Mouse (Mus musculus) lung, adult 2 months (tissue): Measurements from ENCODE around the gene Alpi.

Source experiments
- CTCF ChIP-seq: fragments of 200-500 bp; IDR thresholded peaks from 2 replicates; pipeline ENCODE4 v1.5.1; 2011; ENCODE audit warnings: mild to moderate bottlenecking, low read length, control low read depth; ENCODE audit not compliant: insufficient read depth
- POLR2A ChIP-seq: fragments of 200-500 bp; IDR thresholded peaks from 2 replicates; pipeline ENCODE4 v1.6.1; 2011; ENCODE audit warnings: low read depth, mild to moderate bottlenecking, control low read depth, low read length, borderline replicate concordance; ENCODE audit errors: extremely low read depth

DNA sequence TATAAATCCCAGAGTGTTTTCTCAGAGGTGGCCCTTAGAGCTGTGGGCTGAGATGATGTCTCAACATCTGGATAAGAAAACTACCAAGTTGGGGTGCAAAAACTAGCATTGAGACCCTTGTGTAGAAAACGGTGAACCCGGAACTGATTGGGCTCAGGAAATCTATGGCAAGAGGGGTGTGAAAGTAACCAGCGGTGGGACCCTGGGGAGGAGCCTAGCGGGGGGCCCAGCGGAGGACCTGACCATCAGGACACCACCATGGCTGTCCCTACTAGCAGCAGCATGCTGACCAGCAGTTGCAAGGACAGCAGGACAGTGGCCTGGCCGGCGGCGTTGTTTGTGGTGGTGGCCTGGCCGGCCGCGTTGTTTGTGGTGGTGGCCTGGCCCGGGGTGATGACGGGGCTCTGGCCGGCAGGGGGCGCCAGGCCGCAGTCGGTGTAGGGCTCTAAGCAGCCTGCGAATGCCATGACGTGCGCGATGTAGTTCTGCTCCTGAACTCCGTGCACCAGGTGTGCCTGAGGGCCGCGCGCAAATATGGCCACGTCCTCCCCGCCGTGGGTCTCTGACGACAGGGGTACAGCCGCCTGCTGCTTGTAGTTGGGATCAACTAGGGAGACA is 2.9 kb downstream of the Alpi start:
- TF ChIP-seq CTCF (peak; percentile 25; the same call in 1 of the 2 replicates), POLR2A (no peak)
